Mouse (Mus musculus): ENCODE measurements around the gene Dcun1d1. TPM values are rescaled to one million over a fixed set of nuclear protein-coding genes. Genes with fewer than 3 reads are reported as not detected.

Dcun1d1 gene
- total RNA-seq, 1 experiment: 28.2 TPM

- in situ Hi-C loops (cut with MboI; ENCODE audit: low sequenced_read_pairs in 2 of 2, unreplicated experiment in 2 of 2): no loop called here
- DNase-seq (ENCODE audit: low read depth, low spot score): no peak
- no peak overlapping the region for H3K9ac ChIP-seq (ENCODE audit: insufficient read depth, low read depth, low read length, poor library complexity, severe bottlenecking)
- H3K27ac ChIP-seq (ENCODE audit: insufficient read depth, low read depth, low read length, poor library complexity, severe bottlenecking): no peak overlapping the region
- H3K36me3 ChIP-seq (ENCODE audit: control insufficient read depth, insufficient read depth, low read length, poor library complexity, severe bottlenecking): peaks cover 3% of the 10 kb centered on the region; the same call in 1 of the 2 replicates
- H3K4me3 ChIP-seq (ENCODE audit: insufficient read depth in 1 of 2, low read depth in 1 of 2, low read length in 2 of 2, poor library complexity in 1 of 2, severe bottlenecking in 1 of 2): no peak overlapping the region
- H3K9me3 ChIP-seq (ENCODE audit: control insufficient read depth, insufficient read depth, low read depth, low read length): no peaks in the 10 kb centered on the region
- no peaks in the 10 kb centered on the region for H3K4me1 ChIP-seq (ENCODE audit: control insufficient read depth in 2 of 2, insufficient read depth in 2 of 2, low read length in 2 of 2, poor library complexity in 1 of 2)
- TF ChIP-seq ZC3H11A (IDR thresholded peaks at IDR 0.05; ENCODE audit: borderline replicate concordance, low read depth, low read length) (no peak), MAFK (IDR thresholded peaks at IDR 0.05; ENCODE audit: insufficient read depth, low read depth, low read length) (no peak), CHD2 (IDR thresholded peaks at IDR 0.05; ENCODE audit: low read depth, low read length) (no peak), ZNF384 (IDR thresholded peaks at IDR 0.05; ENCODE audit: low read depth, low read length) (no peak), HCFC1 (IDR thresholded peaks at IDR 0.05; ENCODE audit: borderline replicate concordance, insufficient read depth, low read length) (no peak)
Observed at GRCm38 (mm10) chr3:35953816-35954215, 16.6 kb upstream of the Dcun1d1 start.

DNA sequence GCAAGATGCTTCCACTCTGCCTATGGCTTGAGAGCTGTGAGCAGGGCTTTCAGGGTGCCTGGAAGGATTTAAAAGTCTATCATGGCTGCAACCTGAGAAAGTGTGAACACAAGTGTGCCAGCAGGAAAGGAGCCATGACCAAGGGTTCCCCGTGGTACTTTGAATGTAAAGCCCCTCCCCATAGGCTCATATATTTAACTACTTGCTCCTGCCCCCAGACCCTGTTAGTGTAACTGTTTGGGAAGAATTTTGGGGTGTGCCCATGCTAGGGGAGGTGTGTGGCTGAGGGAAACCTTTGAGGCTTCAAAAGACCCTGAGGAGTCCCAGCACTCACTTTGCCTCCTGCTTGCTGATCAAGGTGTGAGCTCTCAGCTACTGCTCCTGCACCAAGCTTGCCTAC, 15.9 kb upstream of the Dcun1d1 start:
- DNase-seq (ENCODE audit: low read depth, low spot score): no peak
- Histone ChIP-seq H3K4me1 (ENCODE audit: control insufficient read depth in 2 of 2, insufficient read depth in 2 of 2, low read length in 2 of 2, poor library complexity in 1 of 2) (no peaks in the 10 kb centered on the region), H3K27ac (ENCODE audit: insufficient read depth, low read depth, low read length, poor library complexity, severe bottlenecking) (no peak overlapping the region), H3K4me3 (ENCODE audit: insufficient read depth in 1 of 2, low read depth in 1 of 2, low read length in 2 of 2, poor library complexity in 1 of 2, severe bottlenecking in 1 of 2) (no peak overlapping the region), H3K9ac (ENCODE audit: insufficient read depth, low read depth, low read length, poor library complexity, severe bottlenecking) (no peak overlapping the region), H3K9me3 (ENCODE audit: control insufficient read depth, insufficient read depth, low read depth, low read length) (no peaks in the 10 kb centered on the region), H3K36me3 (ENCODE audit: control insufficient read depth, insufficient read depth, low read length, poor library complexity, severe bottlenecking) (peaks cover 3% of the 10 kb centered on the region; the same call in 1 of the 2 replicates)
- TF ChIP-seq CHD2 (IDR thresholded peaks at IDR 0.05; ENCODE audit: low read depth, low read length) (no peak), HCFC1 (IDR thresholded peaks at IDR 0.05; ENCODE audit: borderline replicate concordance, insufficient read depth, low read length) (no peak), ZC3H11A (IDR thresholded peaks at IDR 0.05; ENCODE audit: borderline replicate concordance, low read depth, low read length) (no peak), ZNF384 (IDR thresholded peaks at IDR 0.05; ENCODE audit: low read depth, low read length) (no peak), MAFK (IDR thresholded peaks at IDR 0.05; ENCODE audit: insufficient read depth, low read depth, low read length) (no peak)
- in situ Hi-C loops (cut with MboI; ENCODE audit: low sequenced_read_pairs in 2 of 2, unreplicated experiment in 2 of 2): no loop called here

- DNase-seq (ENCODE audit: low read depth, low spot score): no peak
- H3K9ac ChIP-seq (ENCODE audit: insufficient read depth, low read depth, low read length, poor library complexity, severe bottlenecking): no peak overlapping the region
- in situ Hi-C loops (cut with MboI; ENCODE audit: low sequenced_read_pairs in 2 of 2, unreplicated experiment in 2 of 2): no loop called here
- TF ChIP-seq ZNF384 (IDR thresholded peaks at IDR 0.05; ENCODE audit: low read depth, low read length): no peak
- TF ChIP-seq HCFC1 (IDR thresholded peaks at IDR 0.05; ENCODE audit: borderline replicate concordance, insufficient read depth, low read length): no peak
- TF ChIP-seq ZC3H11A (IDR thresholded peaks at IDR 0.05; ENCODE audit: borderline replicate concordance, low read depth, low read length): no peak
- TF ChIP-seq MAFK (IDR thresholded peaks at IDR 0.05; ENCODE audit: insufficient read depth, low read depth, low read length): no peak
- no peak for TF ChIP-seq CHD2 (IDR thresholded peaks at IDR 0.05; ENCODE audit: low read depth, low read length)
- no peaks in the 10 kb centered on the region for H3K4me1 ChIP-seq (ENCODE audit: control insufficient read depth in 2 of 2, insufficient read depth in 2 of 2, low read length in 2 of 2, poor library complexity in 1 of 2)
- no peaks in the 10 kb centered on the region for H3K9me3 ChIP-seq (ENCODE audit: control insufficient read depth, insufficient read depth, low read depth, low read length)
- H3K36me3 ChIP-seq (ENCODE audit: control insufficient read depth, insufficient read depth, low read length, poor library complexity, severe bottlenecking): no peaks in the 10 kb centered on the region
- H3K27ac ChIP-seq (ENCODE audit: insufficient read depth, low read depth, low read length, poor library complexity, severe bottlenecking): no peak overlapping the region
- H3K4me3 ChIP-seq (ENCODE audit: insufficient read depth in 1 of 2, low read depth in 1 of 2, low read length in 2 of 2, poor library complexity in 1 of 2, severe bottlenecking in 1 of 2): no peak overlapping the region
Observed at GRCm38 (mm10) chr3:35948197-35948596, 11.0 kb upstream of the Dcun1d1 start.

- H3K9me3 ChIP-seq (ENCODE audit: control insufficient read depth, insufficient read depth, low read depth, low read length): no peaks in the 10 kb centered on the region
- TF ChIP-seq ZC3H11A (IDR thresholded peaks at IDR 0.05; ENCODE audit: borderline replicate concordance, low read depth, low read length) (no peak), ZNF384 (IDR thresholded peaks at IDR 0.05; ENCODE audit: low read depth, low read length) (no peak), HCFC1 (IDR thresholded peaks at IDR 0.05; ENCODE audit: borderline replicate concordance, insufficient read depth, low read length) (no peak), CHD2 (IDR thresholded peaks at IDR 0.05; ENCODE audit: low read depth, low read length) (no peak), MAFK (IDR thresholded peaks at IDR 0.05; ENCODE audit: insufficient read depth, low read depth, low read length) (no peak)
Observed at GRCm38 (mm10) chr3:35940520-35941135, 3.4 kb upstream of the Dcun1d1 start.

More at GRCm38 (mm10) chr3:35940520-35941135, 3.4 kb upstream of the Dcun1d1 start:
- peaks cover 4% of the 10 kb centered on the region in 2 experiments; a peak in 3 of 4 replicates for H3K4me1 ChIP-seq (ENCODE audit: control insufficient read depth in 2 of 2, insufficient read depth in 2 of 2, low read length in 2 of 2, poor library complexity in 1 of 2)
- no peak overlapping the region for H3K4me3 ChIP-seq (ENCODE audit: insufficient read depth in 1 of 2, low read depth in 1 of 2, low read length in 2 of 2, poor library complexity in 1 of 2, severe bottlenecking in 1 of 2)
- no peaks in the 10 kb centered on the region; the same call in 1 of the 2 replicates for H3K36me3 ChIP-seq (ENCODE audit: control insufficient read depth, insufficient read depth, low read length, poor library complexity, severe bottlenecking)
- no peak for DNase-seq (ENCODE audit: low read depth, low spot score)
- H3K27ac ChIP-seq (ENCODE audit: insufficient read depth, low read depth, low read length, poor library complexity, severe bottlenecking): no peak overlapping the region
- in situ Hi-C loops (cut with MboI; ENCODE audit: low sequenced_read_pairs in 2 of 2, unreplicated experiment in 2 of 2): no loop called here
- no peak overlapping the region for H3K9ac ChIP-seq (ENCODE audit: insufficient read depth, low read depth, low read length, poor library complexity, severe bottlenecking)
